Mouse (Mus musculus) kidney, adult 2 months (tissue): ENCODE measurements at regions not wholly inside any gene's neighbourhood (a gene's known extent, or its start where the extent isn't known, plus 50 kb on each side); places are given as distances from the start of the nearest gene placed in this dataset.

Experiments used
- DNase-seq: peaks from one replicate; pipeline ENCODE4 v3.0.0; 2021
- H3K27ac ChIP-seq: fragments of 200-500 bp; 2 replicates; pipeline ENCODE4 v1.5.1; 2012; ENCODE audit warnings: low read depth, low read length, control low read depth, inconsistent platforms; ENCODE audit not compliant: insufficient read depth
- H3K27me3 ChIP-seq: fragments of 200-500 bp; replicated peaks from 2 replicates; pipeline ENCODE4 v1.6.1; 2012; ENCODE audit warnings: mild to moderate bottlenecking, moderate library complexity, low read length, inconsistent platforms; ENCODE audit not compliant: control insufficient read depth, insufficient read depth
- H3K36me3 ChIP-seq: fragments of 200-500 bp; 2 replicates; pipeline ENCODE4 v1.6.1; 2012; ENCODE audit warnings: mild to moderate bottlenecking, moderate library complexity, low read length, inconsistent platforms; ENCODE audit not compliant: control insufficient read depth, insufficient read depth
- H3K4me1 ChIP-seq: fragments of 200-500 bp; 2 replicates; pipeline ENCODE4 v1.6.1; 2011; ENCODE audit warnings: low read length; ENCODE audit not compliant: control insufficient read depth, insufficient read depth
- H3K4me3 ChIP-seq: fragments of 200-500 bp; 2 replicates; pipeline ENCODE4 v1.5.1; 2011; ENCODE audit warnings: mild to moderate bottlenecking, low read depth, low read length, control low read depth; ENCODE audit not compliant: insufficient read depth
- CTCF ChIP-seq: fragments of 200-500 bp; conservative IDR thresholded peaks from 2 replicates; pipeline ENCODE4 v1.5.1; 2011; ENCODE audit warnings: low read depth, mild to moderate bottlenecking, control low read depth, low read length, moderate library complexity, mixed read lengths; ENCODE audit not compliant: insufficient read depth, insufficient read length
- POLR2A ChIP-seq: fragments of 200-500 bp; IDR thresholded peaks from one replicate; pipeline ENCODE4 v1.6.1; 2011; ENCODE audit warnings: low read depth, low read length, control low read depth
- WGBS: fragments of 180-500 bp; shearing (Covaris S2); methylation state at CpG from one replicate; pipeline ENCODE4 v1.1.7; 2018; 5-methylcytosine and 5-hydroxymethylcytosine counted together

- 87% methylated on average over 5 of the region's 5 CpGs for WGBS
- Histone ChIP-seq H3K4me1 (no peaks in the 10 kb centered on the region), H3K36me3 (no peaks in the 10 kb centered on the region), H3K27me3 (no peaks in the 10 kb centered on the region), H3K4me3 (no peak overlapping the region), H3K27ac (no peak overlapping the region)
- no peak for TF ChIP-seq POLR2A
- no peak for TF ChIP-seq CTCF
- no peak for DNase-seq
These were observed 496.5 kb downstream of the Sox2 start for GRCm38 (mm10) chr3:35146681-35147080.

GRCm38 (mm10) chr3:35149251-35149691 is 499.1 kb downstream of the Sox2 start:
- TF ChIP-seq CTCF (no peak), POLR2A (no peak)
- WGBS, result 43% methylated on average over 12 of the region's 12 CpGs
- Histone ChIP-seq H3K4me3 (no peak overlapping the region), H3K27me3 (no peaks in the 10 kb centered on the region), H3K27ac (no peak overlapping the region), H3K36me3 (no peaks in the 10 kb centered on the region), H3K4me1 (no peaks in the 10 kb centered on the region)
- peak; percentile 6 for DNase-seq

GRCm38 (mm10) chr3:35152191-35152590 is 502.0 kb downstream of the Sox2 start:
- Histone ChIP-seq H3K4me3 (no peak overlapping the region), H3K27ac (no peak overlapping the region), H3K27me3 (no peaks in the 10 kb centered on the region), H3K36me3 (no peaks in the 10 kb centered on the region), H3K4me1 (no peaks in the 10 kb centered on the region)
- WGBS, result 81% methylated on average over 7 of the region's 7 CpGs
- TF ChIP-seq POLR2A, result no peak
- TF ChIP-seq CTCF, result no peak
- DNase-seq, result no peak

- Histone ChIP-seq H3K4me1 (no peaks in the 10 kb centered on the region), H3K27me3 (no peaks in the 10 kb centered on the region), H3K36me3 (no peaks in the 10 kb centered on the region), H3K27ac (no peak overlapping the region), H3K4me3 (no peak overlapping the region)
- TF ChIP-seq CTCF, result no peak
- TF ChIP-seq POLR2A, result no peak
- WGBS, result 54% methylated on average over 6 of the region's 6 CpGs
- DNase-seq, result no peak
These were observed 504.1 kb downstream of the Sox2 start for GRCm38 (mm10) chr3:35154266-35154665.

GRCm38 (mm10) chr3:35168676-35169075 is 518.5 kb downstream of the Sox2 start:
- TF ChIP-seq POLR2A (no peak), CTCF (no peak)
- H3K4me1 ChIP-seq, result no peaks in the 10 kb centered on the region
- WGBS, result 91% methylated on average over 1 of the region's 1 CpGs
- no peaks in the 10 kb centered on the region for H3K27me3 ChIP-seq
- no peak overlapping the region for H3K27ac ChIP-seq
- no peak for DNase-seq
- no peak overlapping the region for H3K4me3 ChIP-seq
- no peaks in the 10 kb centered on the region for H3K36me3 ChIP-seq

- TF ChIP-seq POLR2A (no peak), CTCF (no peak)
- Histone ChIP-seq H3K27me3 (no peaks in the 10 kb centered on the region), H3K4me3 (no peak overlapping the region), H3K4me1 (no peaks in the 10 kb centered on the region), H3K36me3 (no peaks in the 10 kb centered on the region), H3K27ac (no peak overlapping the region)
- 82% methylated on average over 12 of the region's 12 CpGs for WGBS
- no peak for DNase-seq
These were observed 528.7 kb downstream of the Sox2 start for GRCm38 (mm10) chr3:35178759-35179440.

GRCm38 (mm10) chr3:35208526-35208925 is 545.4 kb upstream of the Atp11b start:
- no peak for TF ChIP-seq CTCF
- no peak for TF ChIP-seq POLR2A
- no peak overlapping the region for H3K4me3 ChIP-seq
- 91% methylated on average over 5 of the region's 5 CpGs for WGBS
- H3K4me1 ChIP-seq, result no peaks in the 10 kb centered on the region
- H3K36me3 ChIP-seq, result no peaks in the 10 kb centered on the region
- H3K27ac ChIP-seq, result no peak overlapping the region
- no peaks in the 10 kb centered on the region for H3K27me3 ChIP-seq
- DNase-seq, result no peak

GRCm38 (mm10) chr3:35219394-35219793 is 534.5 kb upstream of the Atp11b start:
- H3K27me3 ChIP-seq, result no peaks in the 10 kb centered on the region
- TF ChIP-seq CTCF (no peak), POLR2A (no peak)
- no peaks in the 10 kb centered on the region for H3K36me3 ChIP-seq
- no peak overlapping the region for H3K27ac ChIP-seq
- no peak for DNase-seq
- 89% methylated on average over 6 of the region's 6 CpGs for WGBS
- no peaks in the 10 kb centered on the region for H3K4me1 ChIP-seq
- no peak overlapping the region for H3K4me3 ChIP-seq
